Mouse (Mus musculus) T-helper 17 cell (primary cell): ENCODE results near the gene Hoxa6.

ENCODE experiments used
- in situ Hi-C, 2 experiments: fragments of 300-600 bp; cut with MboI, MseI; formaldehyde crosslinking; loops; 1 replicate in 1 of 2; 2 replicates in 1 of 2; pipeline ENCODE4 v1.15.1; 2025; ENCODE audit warnings: high pct_unique_total_duplicates in 2 of 2

The Hoxa6 gene

DNA sequence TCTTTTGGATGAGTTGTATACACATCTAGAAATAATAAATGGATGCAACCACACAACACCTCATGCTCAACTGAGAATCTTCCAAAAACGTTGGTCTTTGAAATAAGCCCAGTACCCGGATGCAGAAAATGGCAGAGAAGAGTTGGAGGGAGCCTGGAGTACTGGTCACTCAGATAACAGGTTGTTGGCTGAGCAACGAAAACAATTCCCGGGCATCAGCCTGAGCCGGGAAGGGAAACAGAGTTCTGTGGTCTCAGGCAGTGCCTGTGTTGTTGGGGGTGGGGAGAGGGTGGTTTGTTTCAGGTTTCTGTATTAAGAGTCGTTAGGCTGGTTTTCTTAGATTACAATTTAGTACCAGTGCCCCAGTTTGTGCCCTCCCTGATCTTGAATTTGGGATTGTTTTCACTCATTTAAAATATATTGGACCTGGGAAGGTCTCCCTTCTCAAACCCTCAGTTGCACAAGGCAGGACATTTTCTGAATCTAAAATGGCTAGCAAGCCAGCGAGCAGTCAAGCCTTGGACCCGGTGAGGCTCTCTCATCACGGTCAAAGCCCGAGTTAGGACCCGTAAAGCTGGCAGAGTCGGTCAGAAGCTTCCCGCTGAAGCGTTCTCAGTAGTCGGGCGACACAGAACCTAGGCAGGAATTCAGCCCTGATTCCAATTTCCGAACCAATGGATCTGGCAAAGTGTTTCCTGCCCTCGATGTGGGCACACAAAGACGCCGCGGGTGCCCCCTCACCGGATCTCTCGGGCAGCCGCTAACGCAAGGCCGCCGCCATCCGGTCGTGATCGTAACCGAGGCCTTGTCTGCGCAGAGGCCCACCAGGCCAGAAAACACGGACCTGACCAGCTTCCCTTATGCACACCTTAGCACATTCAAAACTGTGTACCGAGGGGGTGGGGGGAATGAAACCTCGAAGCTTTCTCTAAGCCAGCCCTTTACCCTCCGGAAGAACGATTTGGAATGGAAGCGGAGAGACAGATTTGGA lies 20.2 kb upstream of the Hoxa6 start:
- in situ Hi-C loops, result loop anchor here (10.0 kb wide), 6 partner anchors 384 to 1054 kb away; no protein-coding TSS in a partner anchor

DNA sequence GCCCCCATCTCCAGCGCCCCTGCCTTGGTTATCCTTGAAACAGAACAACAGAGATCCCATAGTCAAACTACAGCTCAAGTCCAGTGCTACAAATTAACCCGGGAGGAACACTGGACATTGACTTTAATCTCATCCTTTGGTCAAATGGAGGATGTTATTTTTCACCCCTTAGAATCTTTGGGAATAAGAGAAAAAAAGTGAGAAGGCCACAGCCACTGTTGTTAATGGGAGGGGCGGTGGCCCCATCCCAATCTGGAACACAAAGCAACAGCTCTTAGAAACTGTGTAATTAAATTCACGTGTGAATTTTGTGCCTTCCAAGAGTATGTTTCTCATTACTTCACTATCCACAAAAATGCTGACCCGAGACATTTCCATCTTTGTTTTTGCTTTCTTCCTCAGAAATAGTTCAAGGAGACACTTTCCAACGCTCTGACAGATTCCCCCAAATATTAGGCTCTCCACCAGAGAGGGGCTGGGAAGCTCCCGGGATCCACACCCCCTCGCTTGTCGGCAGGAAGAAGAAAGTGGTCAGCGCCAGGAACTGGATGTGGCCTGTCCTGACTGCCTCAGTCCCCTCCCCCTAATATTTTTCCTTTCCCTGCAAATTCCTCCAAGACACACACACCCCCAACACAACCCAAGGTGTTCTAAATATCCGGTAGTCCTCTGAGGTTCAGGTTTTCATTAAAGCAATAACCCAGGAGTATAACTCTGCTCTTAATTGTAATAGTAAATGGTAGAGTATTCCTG lies 19.1 kb upstream of the Hoxa6 start:
- in situ Hi-C loops, result loop anchor here (10.0 kb wide), 6 partner anchors 383 to 1053 kb away; no protein-coding TSS in a partner anchor

DNA sequence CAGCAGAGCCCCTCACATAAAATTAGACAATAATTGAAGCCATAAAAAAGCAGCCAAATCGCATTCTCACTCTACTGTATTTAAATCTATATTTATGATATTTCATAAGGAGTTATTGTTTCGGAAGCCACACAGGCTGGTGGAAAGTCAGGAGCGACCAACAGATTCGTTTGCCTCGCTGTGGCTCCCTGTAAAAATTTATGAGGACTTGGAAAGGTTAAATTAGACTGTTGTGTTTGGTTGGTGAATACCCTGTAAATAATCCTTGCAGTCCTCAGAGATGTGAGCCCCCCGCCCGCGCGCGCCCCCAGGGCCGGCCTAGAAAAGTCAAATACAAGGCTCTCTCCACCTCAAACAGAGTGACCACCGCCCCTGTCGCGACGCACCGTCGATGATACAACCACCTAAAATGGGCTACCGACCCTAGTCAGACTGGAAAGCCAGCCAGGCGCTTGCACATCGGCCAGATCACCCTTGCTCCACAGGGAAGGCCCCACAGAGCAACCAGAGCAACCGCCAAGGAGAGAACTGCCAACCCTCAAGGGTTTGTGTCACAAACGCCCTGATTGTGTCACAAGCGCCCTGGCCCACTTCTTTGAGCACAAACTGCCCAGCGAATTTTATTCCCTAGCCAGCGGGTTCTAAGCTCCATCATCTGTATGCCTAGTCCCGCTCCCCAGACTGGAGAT lies 18.2 kb upstream of the Hoxa6 start:
- in situ Hi-C loops, result loop anchor here (10.0 kb wide), 6 partner anchors 382 to 1052 kb away; no protein-coding TSS in a partner anchor

DNA sequence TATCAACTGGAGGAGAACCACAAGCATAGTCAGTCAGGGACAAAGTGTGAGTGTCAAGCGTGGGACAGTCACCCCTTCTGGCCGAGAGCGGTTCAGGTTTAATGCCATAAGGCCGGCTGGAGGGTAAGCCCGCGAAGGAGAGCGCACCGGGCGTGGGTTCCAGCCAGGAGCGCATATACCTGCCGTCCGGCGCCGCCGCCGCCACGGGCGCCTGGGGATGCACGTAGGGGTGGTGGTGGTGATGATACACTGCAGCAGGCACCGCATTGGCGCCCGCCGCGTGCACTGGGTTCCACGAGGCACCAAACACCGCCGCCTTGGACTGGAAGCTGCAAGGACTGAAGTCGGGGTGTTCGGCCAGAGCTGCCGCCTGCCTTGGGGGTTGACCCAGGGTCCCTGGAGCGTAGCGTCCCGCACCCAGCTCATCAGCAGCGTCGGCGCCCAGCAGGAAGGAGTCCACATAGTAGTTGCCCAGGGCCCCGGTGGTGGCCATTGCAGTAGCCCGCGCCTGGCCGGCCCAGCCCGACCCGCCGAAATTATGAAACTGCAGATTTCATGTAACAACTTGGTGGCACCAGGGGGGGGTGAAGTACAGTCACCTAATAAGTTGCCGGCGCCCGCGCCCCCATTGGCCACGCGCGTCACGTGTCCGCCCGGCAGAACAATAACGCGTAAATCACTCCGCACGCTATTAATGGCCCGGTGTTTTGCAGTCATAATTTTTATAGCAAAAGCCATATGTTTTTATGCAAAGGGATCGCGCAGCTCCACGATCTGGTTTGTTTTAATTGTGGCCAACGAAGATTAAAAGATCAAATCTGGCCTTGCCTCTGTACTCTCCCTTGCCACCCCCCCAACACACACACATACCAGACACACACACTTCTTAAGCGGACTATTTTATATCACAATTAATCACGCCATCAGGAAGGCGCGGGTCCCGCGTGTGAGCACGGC lies 17.4 kb upstream of the Hoxa6 start:
- in situ Hi-C loops, result loop anchor here (10.0 kb wide), 6 partner anchors 381 to 1051 kb away; no protein-coding TSS in a partner anchor

DNA sequence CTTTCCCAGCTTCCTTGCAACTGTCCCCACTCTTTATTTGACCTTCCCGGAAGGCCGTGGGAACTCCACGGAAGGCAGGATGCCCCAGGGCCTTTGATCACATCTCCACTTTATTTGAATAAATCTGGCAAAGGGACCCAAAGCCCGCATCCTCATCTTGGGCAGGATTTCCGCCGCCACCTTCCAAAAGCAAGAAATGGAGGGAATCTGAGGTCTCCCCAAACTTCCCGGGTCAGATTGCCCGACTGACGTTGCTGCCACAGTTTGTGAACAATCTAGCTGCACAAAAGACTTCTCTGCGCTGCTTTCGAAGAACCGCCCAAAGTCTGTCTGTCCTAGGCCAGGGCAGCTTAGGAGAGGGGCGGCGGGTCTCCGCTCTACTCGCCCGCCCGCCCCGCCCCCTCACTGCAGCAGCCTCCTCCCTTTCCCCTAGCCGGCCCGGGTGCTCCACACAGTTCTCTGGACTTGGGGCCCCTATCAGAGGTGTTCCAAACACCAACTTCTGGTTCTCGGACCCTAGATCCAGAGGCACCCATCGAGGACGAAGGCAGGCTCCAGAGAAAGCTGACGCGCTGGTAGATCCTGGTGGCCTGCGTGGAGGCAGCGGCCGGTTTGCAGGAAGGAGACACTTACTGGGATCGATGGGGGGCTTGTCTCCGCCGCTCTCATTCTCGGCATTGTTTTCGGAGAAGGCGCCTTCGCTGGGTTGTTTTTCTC lies 16.5 kb upstream of the Hoxa6 start:
- in situ Hi-C loops, result loop anchor here (5.0 to 10.0 kb wide), 8 partner anchors 380 to 1050 kb away; no protein-coding TSS in a partner anchor

DNA sequence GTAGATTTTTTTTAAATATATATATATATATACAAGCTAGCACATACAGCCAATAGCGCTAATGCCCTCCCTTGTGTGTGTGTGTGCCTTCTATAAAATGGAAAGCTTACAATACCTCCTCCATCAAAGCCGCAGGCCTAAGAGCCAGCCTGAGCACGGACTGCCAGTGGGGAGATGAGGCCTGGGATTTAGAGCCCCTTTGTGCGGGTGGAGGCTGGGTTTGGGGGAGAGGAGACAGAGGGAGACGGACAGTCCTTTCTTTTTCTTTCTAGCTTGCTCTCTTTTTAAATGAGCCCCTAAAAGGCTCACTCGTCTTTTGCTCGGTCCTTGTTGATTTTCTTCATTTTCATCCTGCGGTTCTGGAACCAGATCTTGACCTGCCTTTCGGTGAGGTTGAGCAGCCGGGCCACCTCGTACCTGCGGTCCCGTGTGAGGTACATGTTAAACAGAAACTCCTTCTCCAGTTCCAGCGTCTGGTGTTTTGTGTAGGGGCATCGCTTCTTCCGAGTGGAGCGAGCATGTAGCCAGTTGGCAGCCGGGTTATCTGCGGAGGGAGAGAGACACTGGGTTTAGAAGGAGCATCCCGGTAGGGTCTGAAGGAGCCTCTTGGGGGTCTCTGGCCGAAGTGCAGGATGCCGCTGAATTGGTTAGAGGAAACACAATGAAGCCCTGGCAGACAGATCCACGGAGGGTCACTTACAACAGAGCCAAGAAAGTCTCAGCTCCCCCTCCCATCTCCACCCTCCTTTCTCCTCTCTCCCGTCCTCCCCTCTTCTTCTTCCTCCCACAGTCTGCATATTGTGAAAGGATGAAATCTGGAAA lies 15.6 kb upstream of the Hoxa6 start:
- in situ Hi-C loops, result loop anchor here (5.0 to 10.0 kb wide), 8 partner anchors 379 to 1049 kb away; no protein-coding TSS in a partner anchor

DNA sequence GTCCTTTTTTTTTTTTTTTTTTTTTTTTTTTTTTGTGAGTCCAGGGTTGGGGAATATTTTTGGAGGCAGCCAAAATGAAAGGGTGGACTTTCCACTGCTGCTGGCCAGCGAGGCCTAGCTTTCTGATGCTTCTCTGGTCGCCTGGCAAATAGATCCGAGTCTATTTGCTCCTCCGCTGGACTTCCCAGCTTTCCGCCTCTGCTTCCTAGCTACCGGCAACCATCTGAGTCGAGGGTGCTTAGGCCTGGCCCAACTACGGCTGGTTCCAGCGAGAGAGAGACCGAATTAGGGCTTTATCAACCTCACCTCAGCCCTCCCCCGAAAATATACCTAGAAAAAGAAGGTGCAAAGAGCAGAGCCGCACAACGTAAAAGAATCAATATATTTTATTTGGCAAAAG lies 14.2 kb upstream of the Hoxa6 start:
- in situ Hi-C loops, result loop anchor here (5.0 to 10.0 kb wide), 8 partner anchors 378 to 1048 kb away; no protein-coding TSS in a partner anchor

DNA sequence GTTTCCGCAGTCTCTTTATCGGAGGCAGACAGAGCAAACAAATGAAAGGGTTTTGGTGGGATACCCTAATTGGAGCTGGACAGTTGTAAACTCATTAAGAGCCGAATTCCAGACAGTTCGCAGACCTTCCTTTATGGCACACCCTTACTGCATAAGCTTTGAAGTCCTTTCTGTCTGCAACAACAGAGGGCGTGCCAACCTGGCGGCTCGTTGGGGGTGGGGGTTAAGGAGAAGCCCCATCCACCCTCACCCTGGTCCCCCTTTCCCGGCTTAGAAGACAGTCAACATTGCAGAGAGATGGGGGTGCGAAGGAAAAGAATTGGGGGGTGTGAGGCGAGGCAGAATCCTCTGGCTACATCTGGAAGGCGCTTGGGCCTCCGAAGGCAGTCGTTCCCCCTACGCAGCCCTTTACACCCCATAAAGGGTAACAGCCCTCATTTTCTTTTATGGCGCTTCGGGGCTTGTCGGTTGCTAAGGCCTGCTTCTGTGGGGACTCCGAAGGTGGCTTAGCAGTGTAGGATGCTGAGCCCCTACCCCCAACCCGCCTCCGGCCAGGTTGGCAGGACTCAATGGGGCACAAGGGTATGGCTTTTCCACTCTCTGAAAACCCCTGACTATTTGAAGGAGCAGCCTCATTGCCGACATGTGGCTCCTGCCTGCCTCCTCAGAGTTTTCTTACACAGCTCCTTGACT lies 13.6 kb upstream of the Hoxa6 start:
- in situ Hi-C loops, result loop anchor here (5.0 to 10.0 kb wide), 8 partner anchors 377 to 1047 kb away; no protein-coding TSS in a partner anchor

DNA sequence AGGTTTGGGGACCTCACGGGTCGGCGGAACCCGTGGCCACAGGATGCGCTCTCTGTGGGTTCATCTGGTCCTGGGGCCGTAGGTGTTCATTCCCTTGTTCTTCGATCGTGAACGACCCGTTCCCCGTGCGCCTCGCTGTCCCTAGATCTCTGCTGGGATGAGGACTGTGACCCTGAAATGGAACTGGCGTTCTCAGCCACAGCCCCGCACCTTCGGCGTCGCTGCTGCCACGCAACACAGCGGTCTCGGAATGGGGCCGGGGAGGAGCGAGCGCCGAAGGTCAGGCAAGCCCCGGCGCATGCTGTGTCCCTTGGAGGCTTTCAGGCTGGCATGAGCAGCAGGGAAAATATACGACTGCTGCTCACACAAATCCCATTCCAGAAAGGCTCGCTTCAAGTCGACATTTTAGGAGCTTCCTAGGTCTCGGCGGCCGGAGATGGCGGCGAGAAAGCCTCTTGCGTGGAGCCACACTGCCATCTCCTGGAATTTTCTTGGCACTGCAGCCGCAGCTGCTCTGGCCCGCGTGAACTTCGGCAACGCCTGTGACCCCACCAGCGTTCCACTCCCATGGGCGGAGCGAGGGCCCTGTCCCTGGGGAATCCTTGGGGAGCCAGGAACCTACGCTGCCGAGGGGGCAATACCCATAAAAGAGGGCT lies 12.9 kb upstream of the Hoxa6 start, which contains the start of gene Hoxa7:
Gene Hoxa7, minus strand, starts transcription at position 518 of the 656 bp plus-strand sequence.
- in situ Hi-C loops, result loop anchor here (5.0 to 10.0 kb wide), 8 partner anchors 377 to 1047 kb away; no protein-coding TSS in a partner anchor

DNA sequence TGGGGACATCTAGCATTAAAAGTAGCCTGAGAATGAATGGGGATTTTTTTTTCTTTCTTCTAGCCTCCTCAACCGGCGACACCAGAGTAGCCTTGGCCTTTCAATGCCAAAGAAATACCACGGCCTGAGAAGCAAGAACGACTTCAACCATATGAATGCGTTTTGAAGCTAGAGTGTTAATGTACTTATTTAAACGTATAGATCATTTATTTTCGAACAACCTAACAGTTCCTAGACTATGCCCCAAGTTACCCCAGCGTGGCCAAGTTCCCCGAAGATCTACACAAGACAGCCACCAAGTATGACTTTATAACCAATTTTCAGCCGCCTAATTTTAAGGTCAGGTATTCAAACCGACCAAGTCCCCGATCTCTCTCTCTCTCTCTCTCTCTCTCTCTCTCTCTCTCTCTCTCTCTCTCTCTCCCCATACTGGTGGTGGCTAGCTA lies 12.4 kb upstream of the Hoxa6 start:
- in situ Hi-C loops, result loop anchor here (5.0 to 10.0 kb wide), 8 partner anchors 376 to 1046 kb away; no protein-coding TSS in a partner anchor

DNA sequence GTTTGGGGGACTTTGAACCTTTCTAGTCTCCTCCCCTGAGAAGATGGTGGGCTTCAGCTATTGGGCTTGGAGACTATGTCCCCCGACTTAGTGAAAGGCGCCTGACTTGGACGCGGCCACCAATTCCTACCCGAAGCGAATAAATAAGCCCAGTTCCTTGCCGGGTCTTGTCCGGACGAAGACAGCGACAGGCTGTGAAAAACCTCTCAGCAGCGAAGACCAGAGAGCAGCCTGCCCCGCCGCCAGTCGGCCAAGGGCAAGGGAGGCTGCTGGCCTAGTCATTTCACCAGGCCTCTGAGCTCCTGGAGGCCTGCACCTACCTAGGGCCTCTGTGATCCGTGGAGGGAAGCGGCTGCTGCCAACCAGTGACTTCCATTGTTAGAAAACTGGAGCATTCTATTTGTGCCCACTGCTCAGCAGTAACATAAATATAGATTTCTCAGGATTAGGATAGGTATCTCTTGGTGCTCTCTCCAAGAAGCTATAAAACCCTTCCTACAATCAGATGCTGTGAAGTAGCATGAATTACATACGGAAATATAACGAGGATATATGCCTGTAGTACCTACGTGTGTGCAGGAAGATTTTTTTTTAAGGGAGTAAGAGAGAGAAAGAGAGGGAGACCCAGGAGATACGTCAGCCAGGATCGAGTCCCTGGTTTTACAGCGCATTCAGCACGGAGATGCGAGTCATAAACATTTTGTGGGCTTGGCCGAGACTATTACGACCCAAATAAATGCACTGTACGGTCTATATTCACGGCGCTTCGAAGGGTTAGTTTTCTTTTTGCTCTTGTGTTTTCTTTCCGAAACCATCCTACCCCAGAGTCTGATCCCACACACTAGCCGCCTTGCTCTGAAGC lies 11.7 kb upstream of the Hoxa6 start:
- in situ Hi-C loops, result loop anchor here (5.0 to 10.0 kb wide), 8 partner anchors 375 to 1045 kb away; no protein-coding TSS in a partner anchor

DNA sequence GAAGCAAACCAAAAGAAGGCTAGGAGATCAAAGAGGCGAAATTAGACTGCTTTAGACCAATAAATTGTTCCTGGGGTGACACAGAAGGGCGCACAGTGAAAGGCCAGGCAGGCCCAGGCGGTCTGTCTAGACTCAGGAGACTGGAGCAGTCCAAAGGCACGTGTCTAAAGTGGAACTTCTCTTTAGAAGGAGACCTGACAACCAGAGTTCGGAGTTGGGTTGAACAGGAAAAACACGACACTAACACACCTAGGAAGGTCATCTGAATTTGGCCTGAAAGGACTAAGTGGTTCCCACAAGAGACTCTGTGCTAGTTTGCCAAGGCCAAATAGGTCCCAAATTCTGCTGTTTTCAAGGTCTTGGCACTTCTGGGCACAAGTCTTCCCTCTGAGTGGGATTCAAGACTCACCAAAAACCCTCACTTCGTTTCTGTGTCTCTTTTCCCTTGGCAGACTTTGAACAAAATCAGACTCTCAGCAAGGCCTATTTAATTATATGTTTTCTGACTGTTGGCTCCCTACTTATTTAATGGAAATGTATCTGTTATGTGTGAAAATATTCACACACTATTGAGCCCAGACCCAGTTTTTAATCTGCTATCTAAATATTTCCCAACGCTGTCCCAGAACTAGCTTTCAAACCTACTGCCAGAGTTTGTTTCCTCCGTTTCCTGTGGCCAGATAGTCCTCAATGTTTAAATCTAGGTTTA lies 10.9 kb upstream of the Hoxa6 start:
- in situ Hi-C loops, result loop anchor here (5.0 to 10.0 kb wide), 4 partner anchors 207 to 607 kb away; partner anchors contain the start of gene Skap2 (in 1 of the 2)

DNA sequence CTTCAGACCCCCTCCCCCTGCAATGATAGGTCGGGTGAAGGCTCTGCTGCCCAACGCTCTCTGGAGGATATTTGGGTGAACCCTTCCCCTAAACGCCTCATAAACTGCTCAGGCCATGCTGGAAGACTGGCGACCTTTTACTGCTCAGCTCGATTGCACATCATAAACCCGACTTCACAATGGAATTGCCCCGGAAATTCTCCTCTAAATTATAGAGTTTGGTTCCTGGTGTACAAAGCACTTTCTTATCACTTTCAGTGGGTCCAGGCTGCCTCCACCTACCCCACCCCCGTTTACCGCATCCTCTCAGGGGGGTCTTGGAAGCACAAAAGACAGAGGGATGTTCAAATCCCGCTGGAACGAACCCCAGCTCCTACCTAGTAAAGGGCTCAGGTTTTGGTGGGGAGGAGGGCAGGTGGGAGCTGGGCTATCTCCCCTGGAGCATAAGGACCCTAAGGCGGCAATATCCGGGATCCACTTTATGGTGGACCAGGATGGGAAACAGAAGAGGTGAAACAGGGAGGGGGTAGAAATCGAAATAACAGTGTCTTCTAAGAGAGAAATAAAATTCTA lies 10.2 kb upstream of the Hoxa6 start:
- in situ Hi-C loops, result loop anchor here (5.0 to 10.0 kb wide), 4 partner anchors 206 to 606 kb away; partner anchors contain the start of gene Skap2 (in 1 of the 2)

DNA sequence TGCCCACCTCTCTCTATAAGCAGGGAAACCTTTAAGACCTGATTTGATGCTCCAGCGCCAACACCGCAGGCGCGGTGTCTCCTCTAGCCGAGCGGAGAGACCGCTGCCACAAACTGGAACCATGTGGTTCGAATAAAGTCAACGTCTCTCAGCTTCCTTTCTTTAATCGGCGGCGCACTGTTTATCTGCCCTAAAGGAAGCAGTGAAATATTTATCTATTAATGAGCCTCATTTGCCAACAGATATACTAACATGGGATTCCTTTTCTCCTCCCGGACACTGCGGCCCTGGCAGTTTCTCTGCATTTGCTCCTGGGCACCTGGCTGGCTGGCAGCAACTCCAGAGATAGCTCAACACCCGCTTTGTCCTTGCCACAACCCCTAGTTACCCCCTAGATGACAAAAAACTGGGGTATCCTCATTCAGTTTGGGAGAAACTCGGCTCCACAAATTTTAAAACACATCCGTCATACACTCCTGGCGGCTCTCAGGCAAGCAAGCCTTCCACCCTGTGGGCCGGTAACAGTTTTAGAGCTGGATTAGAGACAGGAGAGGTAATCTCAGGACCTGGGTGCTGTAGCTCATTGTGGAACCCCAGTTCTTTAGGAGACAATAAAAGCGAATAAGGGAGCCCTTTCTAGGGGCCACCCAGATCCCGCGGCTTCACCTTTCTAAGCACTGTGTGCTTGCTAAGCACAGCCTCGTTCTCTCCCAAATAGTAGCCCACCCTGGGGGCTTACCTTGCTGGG lies 9.5 kb upstream of the Hoxa6 start:
- in situ Hi-C loops, result loop anchor here (5.0 to 10.0 kb wide), 4 partner anchors 206 to 606 kb away; partner anchors contain the start of gene Skap2 (in 1 of the 2)
